Mouse (Mus musculus) MEL (cell line): ENCODE data around the gene Arnt2. TPM values are rescaled to one million over a fixed set of nuclear protein-coding genes. Genes with fewer than 3 reads are reported as not detected.

Experiments
- DNase-seq: peaks from one replicate; pipeline ENCODE4 v3.0.0; 2011; ENCODE audit warnings: low read depth, low spot score
- H3K27ac ChIP-seq: 2 replicates; pipeline ENCODE4 v1.5.1; 2012; ENCODE audit warnings: low read depth, mild to moderate bottlenecking, control low read depth, low read length, moderate library complexity; ENCODE audit not compliant: control insufficient read depth
- H3K27me3 ChIP-seq, 2 experiments: fragments of 150-350 bp in 1 of 2; sonication (generic) in 1 of 2; 2 replicates each; pipeline ENCODE4 v1.6.1; 2012; ENCODE audit warnings: low read length in 2 of 2, mild to moderate bottlenecking in 2 of 2, improper control_type of control experiment in 1 of 2, moderate library complexity in 1 of 2; ENCODE audit not compliant: insufficient read depth in 2 of 2, control insufficient read depth in 1 of 2
- H3K36me3 ChIP-seq, 2 experiments: 2 replicates each; pipeline ENCODE4 v1.6.1; 2012 to 2014; ENCODE audit warnings: low read length in 2 of 2, improper control_type of control experiment in 1 of 2, inconsistent platforms in 1 of 2, mild to moderate bottlenecking in 1 of 2; ENCODE audit not compliant: insufficient read depth in 2 of 2, control insufficient read depth in 1 of 2
- H3K4me1 ChIP-seq, 2 experiments: fragments of 150-350 bp in 1 of 2; sonication (generic) in 1 of 2; 2 replicates each; pipeline ENCODE4 v1.6.1; 2012; ENCODE audit warnings: low read length in 2 of 2, improper control_type of control experiment in 1 of 2, mild to moderate bottlenecking in 1 of 2; ENCODE audit not compliant: insufficient read depth in 2 of 2, control insufficient read depth in 1 of 2
- H3K4me3 ChIP-seq, 2 experiments: fragments of 150-350 bp in 1 of 2; sonication (generic) in 1 of 2; 2 replicates each; pipeline ENCODE4 v1.5.1; 2012; ENCODE audit warnings: low read depth in 2 of 2, low read length in 2 of 2, mild to moderate bottlenecking in 2 of 2, moderate library complexity in 2 of 2, control low read depth in 1 of 2, improper control_type of control experiment in 1 of 2; ENCODE audit not compliant: control insufficient read depth in 1 of 2, insufficient read depth in 1 of 2
- H3K79me2 ChIP-seq: 2 replicates; pipeline ENCODE4 v1.6.1; 2012; ENCODE audit warnings: mild to moderate bottlenecking, low read length, moderate library complexity; ENCODE audit not compliant: control insufficient read depth, poor library complexity, insufficient read depth
- H3K9ac ChIP-seq: 2 replicates; pipeline ENCODE4 v1.6.1; 2012; ENCODE audit warnings: low read depth, mild to moderate bottlenecking, control low read depth, low read length, moderate library complexity; ENCODE audit not compliant: control insufficient read depth, poor library complexity, severe bottlenecking
- H3K9me3 ChIP-seq: fragments of 150-350 bp; sonication (generic); replicated peaks from 2 replicates; pipeline ENCODE4 v1.6.1; 2012; ENCODE audit warnings: mild to moderate bottlenecking, low read length, improper control_type of control experiment, moderate library complexity; ENCODE audit not compliant: insufficient read depth
- CTCF ChIP-seq, 3 experiments: IDR thresholded peaks in 2 of 3; conservative IDR thresholded peaks in 1 of 3; 2 replicates each; pipeline ENCODE4 v1.5.1; 2011 to 2012; ENCODE audit warnings: low read length in 3 of 3, low read depth in 2 of 3, mild to moderate bottlenecking in 2 of 3, improper control_type of control experiment in 1 of 3, inconsistent platforms in 1 of 3, mixed read lengths in 1 of 3, moderate library complexity in 1 of 3; ENCODE audit not compliant: control insufficient read depth in 1 of 3, insufficient read depth in 1 of 3, poor library complexity in 1 of 3, severe bottlenecking in 1 of 3
- GATA1 ChIP-seq: IDR thresholded peaks from 2 replicates; pipeline ENCODE4 v1.6.1; 2011; ENCODE audit warnings: low read depth, low read length, improper control_type of control experiment
- HCFC1 ChIP-seq: IDR thresholded peaks from 2 replicates; pipeline ENCODE4 v1.6.1; 2012; ENCODE audit warnings: low read depth, mild to moderate bottlenecking, inconsistent platforms, low read length, improper control_type of control experiment, moderate library complexity
- KAT2A ChIP-seq: conservative IDR thresholded peaks from 2 replicates; pipeline ENCODE4 v1.6.1; 2012; ENCODE audit warnings: low read depth, low read length, improper control_type of control experiment, inconsistent platforms
- MAFK ChIP-seq: IDR thresholded peaks from 2 replicates; pipeline ENCODE4 v1.6.1; 2011; ENCODE audit warnings: low read depth, mild to moderate bottlenecking, low read length, improper control_type of control experiment, borderline replicate concordance
- MAX ChIP-seq: IDR thresholded peaks from 2 replicates; pipeline ENCODE4 v1.6.1; 2011; ENCODE audit warnings: low read length, improper control_type of control experiment
- MAZ ChIP-seq: IDR thresholded peaks from 2 replicates; pipeline ENCODE4 v1.6.1; 2012; ENCODE audit warnings: low read depth, mild to moderate bottlenecking, inconsistent platforms, low read length, improper control_type of control experiment
- MYB ChIP-seq: IDR thresholded peaks from 2 replicates; pipeline ENCODE4 v1.6.1; 2011; ENCODE audit warnings: mild to moderate bottlenecking, low read depth, low read length, improper control_type of control experiment
- NRF1 ChIP-seq: IDR thresholded peaks from 2 replicates; pipeline ENCODE4 v1.6.1; 2014; ENCODE audit warnings: low read depth, mild to moderate bottlenecking, inconsistent platforms, low read length, improper control_type of control experiment, moderate library complexity; ENCODE audit not compliant: poor library complexity, insufficient read depth, severe bottlenecking
- POLR2A ChIP-seq, 2 experiments: IDR thresholded peaks; 2 replicates each; pipeline ENCODE4 v1.6.1; 2011 to 2012; ENCODE audit warnings: low read length in 2 of 2, mild to moderate bottlenecking in 2 of 2, control low read depth in 1 of 2, improper control_type of control experiment in 1 of 2, low read depth in 1 of 2, moderate library complexity in 1 of 2; ENCODE audit not compliant: control insufficient read depth in 1 of 2, insufficient read depth in 1 of 2, poor library complexity in 1 of 2
- POLR2AphosphoS2 ChIP-seq: IDR thresholded peaks from 2 replicates; pipeline ENCODE4 v1.6.1; 2011; ENCODE audit warnings: low read length, improper control_type of control experiment
- POLR2AphosphoS5 ChIP-seq: IDR thresholded peaks from 2 replicates; pipeline ENCODE4 v1.6.1; 2012; ENCODE audit warnings: low read depth, borderline replicate concordance, mild to moderate bottlenecking, inconsistent platforms, low read length, moderate library complexity, mixed read lengths
- RCOR1 ChIP-seq: IDR thresholded peaks from 2 replicates; pipeline ENCODE4 v1.6.1; 2012; ENCODE audit warnings: low read depth, mild to moderate bottlenecking, inconsistent platforms, low read length, improper control_type of control experiment
- SIN3A ChIP-seq: IDR thresholded peaks from 2 replicates; pipeline ENCODE4 v1.6.1; 2012; ENCODE audit warnings: low read length, improper control_type of control experiment, inconsistent platforms
- SMC3 ChIP-seq: IDR thresholded peaks from 2 replicates; pipeline ENCODE4 v1.6.1; 2011; ENCODE audit warnings: low read depth, low read length, improper control_type of control experiment
- TCF12 ChIP-seq: IDR thresholded peaks from 2 replicates; pipeline ENCODE4 v1.6.1; 2014; ENCODE audit warnings: low read depth, mild to moderate bottlenecking, inconsistent platforms, low read length, improper control_type of control experiment, moderate library complexity
- UBTF ChIP-seq: IDR thresholded peaks from 2 replicates; pipeline ENCODE4 v1.6.1; 2012; ENCODE audit warnings: low read depth, mild to moderate bottlenecking, inconsistent platforms, low read length, improper control_type of control experiment, moderate library complexity, borderline replicate concordance; ENCODE audit not compliant: insufficient read depth
- USF1 ChIP-seq: IDR thresholded peaks from 2 replicates; pipeline ENCODE4 v1.6.1; 2014; ENCODE audit warnings: low read depth, mild to moderate bottlenecking, inconsistent platforms, low read length, improper control_type of control experiment, moderate library complexity
- ZKSCAN1 ChIP-seq: IDR thresholded peaks from 2 replicates; pipeline ENCODE4 v1.6.1; 2012; ENCODE audit warnings: low read depth, mild to moderate bottlenecking, inconsistent platforms, low read length, improper control_type of control experiment, moderate library complexity
- ZNF384 ChIP-seq: IDR thresholded peaks from 2 replicates; pipeline ENCODE4 v1.6.1; 2012; ENCODE audit warnings: low read depth, mild to moderate bottlenecking, inconsistent platforms, low read length, improper control_type of control experiment
- polyA plus RNA-seq, 2 experiments: library from polyadenylated mRNA; stranded (reverse) in 1 of 2; unstranded in 1 of 2; fragments of >175 nt in 1 of 2; fragments of >200 nt in 1 of 2; gene quantifications; 2 replicates each; pipeline versions ENCODE4 v1.2.1 to v1.2.4; 2012; ENCODE audit warnings: low replicate concordance in 2 of 2, low read depth in 1 of 2; ENCODE audit not compliant: insufficient read length in 2 of 2, insufficient read depth in 1 of 2, missing spikeins in 1 of 2
- total RNA-seq: library from RNA; depleted of rRNA; stranded (reverse); fragments of 300-350 nt; gene quantifications from 2 replicates; pipeline ENCODE4 v1.2.3, GENCODE M21; 2012

Arnt2 gene
- total and polyA plus RNA-seq, 3 experiments = not detected

- no peaks in the 10 kb centered on the region for H3K36me3 ChIP-seq
- no peak overlapping the region for H3K4me3 ChIP-seq
- TF ChIP-seq KAT2A (no peak), MAFK (no peak), POLR2A (IDR thresholded peaks at IDR 0.05; ENCODE audit: control insufficient read depth in 1 of 2, insufficient read depth in 1 of 2, low read depth in 1 of 2, low read length in 2 of 2, poor library complexity in 1 of 2) (no peak), MAZ (no peak), CTCF (IDR thresholded peaks at IDR 0.05 in 2 of 3, conservative IDR thresholded peaks at IDR 0.05 in 1 of 3; ENCODE audit: control insufficient read depth in 1 of 3, insufficient read depth in 1 of 3, low read depth in 2 of 3, low read length in 3 of 3, poor library complexity in 1 of 3, severe bottlenecking in 1 of 3) (no peak), TCF12 (no peak), NRF1 (no peak), POLR2AphosphoS2 (no peak), POLR2AphosphoS5 (no peak), ZKSCAN1 (no peak), RCOR1 (no peak), GATA1 (no peak), SMC3 (no peak)
- no peaks in the 10 kb centered on the region for H3K79me2 ChIP-seq
- no peak overlapping the region for H3K27ac ChIP-seq
- H3K27me3 ChIP-seq = no peaks in the 10 kb centered on the region
- no peak overlapping the region for H3K9ac ChIP-seq
- no peaks in the 10 kb centered on the region for H3K4me1 ChIP-seq
- H3K9me3 ChIP-seq = no peaks in the 10 kb centered on the region
- DNase-seq = no peak
Measured at GRCm38 (mm10) chr7:84299601-84300000, 110.4 kb downstream of the Arnt2 start.

GRCm38 (mm10) chr7:84293054-84293453 lies 116.9 kb downstream of the Arnt2 start:
- Histone ChIP-seq H3K27me3 (no peaks in the 10 kb centered on the region), H3K36me3 (no peaks in the 10 kb centered on the region), H3K79me2 (no peaks in the 10 kb centered on the region), H3K9ac (no peak overlapping the region), H3K4me3 (no peak overlapping the region), H3K9me3 (no peaks in the 10 kb centered on the region), H3K27ac (no peak overlapping the region), H3K4me1 (no peaks in the 10 kb centered on the region)
- no peak for TF ChIP-seq KAT2A
- no peak for DNase-seq

GRCm38 (mm10) chr7:84287226-84287587 lies 122.8 kb downstream of the Arnt2 start:
- H3K36me3 ChIP-seq = no peaks in the 10 kb centered on the region
- TF ChIP-seq POLR2AphosphoS5 = no peak
- TF ChIP-seq HCFC1 = no peak
- no peak for TF ChIP-seq USF1
- no peak for TF ChIP-seq ZNF384
- TF ChIP-seq MAFK = no peak
- no peak for TF ChIP-seq MAX
- TF ChIP-seq UBTF = no peak
- TF ChIP-seq MYB = no peak
- TF ChIP-seq SIN3A = no peak
- no peak for TF ChIP-seq CTCF (IDR thresholded peaks at IDR 0.05 in 2 of 3, conservative IDR thresholded peaks at IDR 0.05 in 1 of 3; ENCODE audit: control insufficient read depth in 1 of 3, insufficient read depth in 1 of 3, low read depth in 2 of 3, low read length in 3 of 3, poor library complexity in 1 of 3, severe bottlenecking in 1 of 3)
- TF ChIP-seq, all 39 proteins: peak for 0
- Histone ChIP-seq H3K27me3 (no peaks in the 10 kb centered on the region), H3K9ac (no peak overlapping the region), H3K4me1 (no peaks in the 10 kb centered on the region), H3K4me3 (no peak overlapping the region), H3K9me3 (no peaks in the 10 kb centered on the region), H3K79me2 (no peaks in the 10 kb centered on the region), H3K27ac (no peak overlapping the region)
- no peak for DNase-seq
